Mouse (Mus musculus) forebrain, embryonic 10.5 days (tissue): ENCODE measurements around the gene Rgl2. TPM values are rescaled to one million over a fixed set of nuclear protein-coding genes. Genes with fewer than 3 reads are reported as not detected.
A peak's percentile ranks its signal among the peaks of the same experiment; 100 is the strongest.
"Not testable (repeated sequence)": the region's sequence is repeated elsewhere in the genome, so short reads cannot be mapped to it uniquely, and the experiment has no call there.

Experiments
- DNase-seq: peaks from one replicate; pipeline ENCODE4 v3.0.0-alpha.2; 2017; ENCODE audit warnings: low spot score; ENCODE audit errors: extremely low spot score
- H3K27ac ChIP-seq: fragments of 300-500 bp; sonication (generic); 2 replicates; pipeline ENCODE4 v1.5.1; 2016; ENCODE audit warnings: mild to moderate bottlenecking
- H3K27me3 ChIP-seq: fragments of 300-500 bp; sonication (generic); 2 replicates; pipeline ENCODE4 v1.6.1; 2016; ENCODE audit warnings: mild to moderate bottlenecking; ENCODE audit not compliant: poor library complexity, severe bottlenecking
- H3K36me3 ChIP-seq: fragments of 300-500 bp; sonication (generic); replicated peaks from 2 replicates; pipeline ENCODE4 v1.6.1; 2016; ENCODE audit warnings: mild to moderate bottlenecking, moderate library complexity
- H3K4me1 ChIP-seq: fragments of 300-500 bp; sonication (generic); 2 replicates; pipeline ENCODE4 v1.6.1; 2016
- H3K4me3 ChIP-seq: fragments of 300-500 bp; sonication (generic); 2 replicates; pipeline ENCODE4 v1.5.1; 2016; ENCODE audit warnings: mild to moderate bottlenecking, moderate library complexity
- H3K9me3 ChIP-seq: fragments of 300-500 bp; sonication (generic); 2 replicates; pipeline ENCODE4 v1.6.1; 2016; ENCODE audit warnings: mild to moderate bottlenecking, moderate library complexity
- WGBS: fragments of 180-500 bp; shearing (Covaris S2); methylation state at CpG from one replicate; pipeline ENCODE4 v1.1.7; 2016; 5-methylcytosine and 5-hydroxymethylcytosine counted together
- polyA plus RNA-seq: library from polyadenylated mRNA; unstranded; fragments of >200 nt; fragmentation: Nextera tagmentation; extraction: Ambion mirVana; gene quantifications from 2 replicates; pipeline ENCODE4 v1.2.1, GENCODE M21; 2016

Gene Rgl2
- polyA plus RNA-seq = 39.3 and 46.7 TPM in 2 replicates

GRCm38 (mm10) chr17:33929371-33930279 lies at the start of gene Rgl2:
Gene Rgl2 (plus strand): TSS chr17:33929543.
- peak within 1 kb of the TSS; percentile 98 for H3K4me3 ChIP-seq
- H3K9me3 ChIP-seq = no peaks in the 10 kb centered on the region
- H3K36me3 ChIP-seq = peaks cover 56% of the 10 kb centered on the region
- H3K27ac ChIP-seq = peak within 1 kb of the TSS; percentile 92
- peaks cover 4% of the 10 kb centered on the region; the same call in 1 of the 2 replicates for H3K27me3 ChIP-seq
- peak; percentile 93 for DNase-seq
- under 1% methylated on average over 80 of the region's 80 CpGs for WGBS
- H3K4me1 ChIP-seq = peaks cover 51% of the 10 kb centered on the region

- WGBS = 90% methylated on average over 10 of the region's 11 CpGs
- not testable (repeated sequence) for H3K27ac ChIP-seq, H3K27me3 ChIP-seq, H3K4me3 ChIP-seq, H3K9me3 ChIP-seq, DNase-seq
- peaks cover 19% of the 10 kb centered on the region for H3K4me1 ChIP-seq
- H3K36me3 ChIP-seq = peaks cover 77% of the 10 kb centered on the region
Observed at GRCm38 (mm10) chr17:33884320-33884719, 45.0 kb upstream of the Rgl2 start.

- not testable (repeated sequence) for H3K9me3 ChIP-seq, H3K27me3 ChIP-seq, H3K27ac ChIP-seq, DNase-seq
- 88% methylated on average over 2 of the region's 2 CpGs for WGBS
- H3K36me3 ChIP-seq = peaks cover 43% of the 10 kb centered on the region
- peak overlapping the region; percentile 67; the same call in 1 of the 2 replicates for H3K4me3 ChIP-seq
- H3K4me1 ChIP-seq = peaks cover 21% of the 10 kb centered on the region
Observed at GRCm38 (mm10) chr17:33887802-33888201, 41.5 kb upstream of the Rgl2 start.

GRCm38 (mm10) chr17:33888230-33888629 lies 41.1 kb upstream of the Rgl2 start:
- H3K27me3 ChIP-seq, H3K9me3 ChIP-seq, H3K27ac ChIP-seq, DNase-seq: not testable (repeated sequence)
- Histone ChIP-seq H3K4me3 (peak overlapping the region; percentile 67; the same call in 1 of the 2 replicates), H3K36me3 (peaks cover 39% of the 10 kb centered on the region), H3K4me1 (peaks cover 21% of the 10 kb centered on the region)

- under 1% methylated on average over 44 of the region's 44 CpGs for WGBS
- Histone ChIP-seq H3K36me3 (peaks cover 21% of the 10 kb centered on the region), H3K27ac (peak overlapping the region; percentile 93), H3K4me3 (peak overlapping the region; percentile 67), H3K4me1 (peaks cover 21% of the 10 kb centered on the region)
- peak; percentile 23 for DNase-seq
- not testable (repeated sequence) for H3K9me3 ChIP-seq, H3K27me3 ChIP-seq
Observed at GRCm38 (mm10) chr17:33889941-33890532, 39.3 kb upstream of the Rgl2 start.

- DNase-seq = peak; percentile 100
- peaks cover 15% of the 10 kb centered on the region for H3K36me3 ChIP-seq
- H3K4me3 ChIP-seq = peak within 1 kb of the TSS; percentile 67
- no peaks in the 10 kb centered on the region for H3K9me3 ChIP-seq
- peak within 1 kb of the TSS; percentile 93 for H3K27ac ChIP-seq
- H3K27me3 ChIP-seq = no peaks in the 10 kb centered on the region
- WGBS = under 1% methylated on average over 49 of the region's 49 CpGs
- peaks cover 21% of the 10 kb centered on the region for H3K4me1 ChIP-seq
Observed at GRCm38 (mm10) chr17:33890533-33891059, 38.7 kb upstream of the Rgl2 start, which contains the start of gene Kifc1. Gene Kifc1 (minus strand): TSS chr17:33890661.

- Histone ChIP-seq H3K4me1 (peaks cover 21% of the 10 kb centered on the region), H3K27me3 (no peaks in the 10 kb centered on the region), H3K9me3 (no peaks in the 10 kb centered on the region), H3K4me3 (no peak overlapping the region), H3K27ac (no peak overlapping the region), H3K36me3 (peaks cover 8% of the 10 kb centered on the region)
- no peak for DNase-seq
- WGBS = 81% methylated on average over 2 of the region's 2 CpGs
Observed at GRCm38 (mm10) chr17:33891357-33891756, 38.0 kb upstream of the Rgl2 start.

- not testable (repeated sequence) for H3K36me3 ChIP-seq, H3K27me3 ChIP-seq, H3K4me3 ChIP-seq, DNase-seq, H3K27ac ChIP-seq, H3K9me3 ChIP-seq
- H3K4me1 ChIP-seq = peaks cover 21% of the 10 kb centered on the region
- 66% methylated on average over 6 of the region's 6 CpGs for WGBS
Observed at GRCm38 (mm10) chr17:33891892-33892291, 37.5 kb upstream of the Rgl2 start.

- WGBS = 28% methylated on average over 7 of the region's 7 CpGs
- no peaks in the 10 kb centered on the region; the same call in 1 of the 2 replicates for H3K36me3 ChIP-seq
- no peak overlapping the region for H3K27ac ChIP-seq
- no peaks in the 10 kb centered on the region for H3K27me3 ChIP-seq
- no peaks in the 10 kb centered on the region for H3K9me3 ChIP-seq
- no peak overlapping the region for H3K4me3 ChIP-seq
- DNase-seq = no peak
- H3K4me1 ChIP-seq = peaks cover 20% of the 10 kb centered on the region
Observed at GRCm38 (mm10) chr17:33892429-33892828, 36.9 kb upstream of the Rgl2 start.

GRCm38 (mm10) chr17:33893011-33893410 lies 36.3 kb upstream of the Rgl2 start:
- not testable (repeated sequence) for H3K36me3 ChIP-seq, H3K9me3 ChIP-seq, H3K4me3 ChIP-seq, H3K27ac ChIP-seq, DNase-seq, H3K27me3 ChIP-seq
- 82% methylated on average over 4 of the region's 4 CpGs for WGBS
- peaks cover 14% of the 10 kb centered on the region for H3K4me1 ChIP-seq

GRCm38 (mm10) chr17:33897114-33897794 lies 32.1 kb upstream of the Rgl2 start:
- Histone ChIP-seq H3K27ac (no peak overlapping the region), H3K9me3 (no peaks in the 10 kb centered on the region), H3K4me1 (no peaks in the 10 kb centered on the region), H3K36me3 (no peaks in the 10 kb centered on the region), H3K27me3 (no peaks in the 10 kb centered on the region), H3K4me3 (no peak overlapping the region)
- 47% methylated on average over 6 of the region's 6 CpGs for WGBS
- DNase-seq = no peak

GRCm38 (mm10) chr17:33898193-33898592 lies 31.1 kb upstream of the Rgl2 start:
- not testable (repeated sequence) for H3K36me3 ChIP-seq, DNase-seq, H3K4me3 ChIP-seq, H3K27me3 ChIP-seq, H3K27ac ChIP-seq, H3K4me1 ChIP-seq, H3K9me3 ChIP-seq
- WGBS = 89% methylated on average over 4 of the region's 4 CpGs
